Mouse (Mus musculus) urinary bladder, postnatal 10 days (tissue): ENCODE measurements around the gene Dapk1.

Experiments used
- DNase-seq: peaks from one replicate; pipeline ENCODE4 v3.0.0; 2022; ENCODE audit warnings: low spot score

Dapk1 gene

GRCm38 (mm10) chr13:60616036-60616435, 14.3 kb downstream of the Dapk1 start:
- DNase-seq: no peak

DNA sequence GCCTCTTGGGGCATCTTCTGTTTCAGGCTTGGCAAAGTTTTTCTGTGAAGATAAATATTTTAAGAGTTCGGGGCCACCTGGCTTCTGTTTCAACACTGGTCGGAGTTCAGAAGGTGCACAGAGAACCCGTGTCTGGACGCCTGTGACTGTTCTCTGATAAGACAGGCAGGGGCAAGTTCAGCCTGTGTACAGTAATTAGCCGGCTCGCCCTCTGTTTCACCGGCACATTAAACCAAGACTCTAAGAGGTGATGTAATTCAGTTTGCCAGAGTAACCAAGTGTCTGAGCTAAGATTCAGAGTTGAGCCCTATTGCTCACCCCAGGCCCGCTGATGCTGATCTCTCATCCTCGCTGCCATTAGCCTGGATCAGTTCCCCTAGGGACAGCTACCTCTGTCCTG, 16.5 kb downstream of the Dapk1 start:
- no peak for DNase-seq

DNA sequence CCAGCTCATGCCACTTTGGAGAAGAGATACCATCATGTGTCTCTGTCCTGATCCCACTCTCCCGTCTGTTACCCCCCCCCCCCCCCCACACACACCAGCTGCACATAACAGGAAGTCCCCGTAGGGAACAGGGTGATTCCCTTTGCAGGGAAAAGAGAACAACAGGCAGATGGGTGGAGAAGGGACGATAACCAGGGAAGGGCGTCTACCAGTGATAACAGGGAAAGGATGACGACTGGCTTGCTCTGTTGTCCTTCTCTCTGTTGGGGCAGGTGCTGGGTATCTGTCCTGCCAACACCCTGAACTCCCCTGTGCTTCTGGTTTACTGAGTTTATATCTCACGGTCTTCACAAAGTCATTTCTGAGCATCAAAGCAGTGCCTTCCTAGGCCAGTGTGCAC, 18.0 kb downstream of the Dapk1 start:
- no peak for DNase-seq

DNA sequence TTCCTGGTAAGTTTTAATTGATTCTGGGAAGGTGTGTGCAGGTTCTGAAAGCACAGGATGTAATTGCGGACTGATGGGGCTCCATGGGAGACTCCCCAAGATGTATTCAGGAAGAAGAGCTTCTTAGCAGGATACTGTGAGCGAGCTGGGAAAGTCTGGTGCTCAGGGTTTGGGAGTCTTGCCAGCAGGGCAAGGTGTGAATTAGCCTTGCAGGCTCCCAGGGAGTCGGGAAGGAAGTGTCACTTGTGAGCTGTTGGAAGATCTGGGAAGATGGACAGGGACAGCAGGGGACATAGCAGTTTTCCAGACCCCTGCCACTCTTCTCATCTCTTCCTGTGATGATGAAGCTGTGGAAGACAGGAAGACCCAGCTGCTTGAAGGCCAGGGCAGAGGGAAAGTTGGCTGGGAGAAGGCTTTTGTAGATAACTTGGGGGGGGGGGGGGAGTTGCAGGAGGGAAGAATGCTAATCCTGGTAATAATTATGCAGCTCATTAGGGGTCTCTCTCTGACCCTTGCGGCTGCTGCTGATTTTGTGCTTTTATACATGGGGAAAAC, 19.7 kb downstream of the Dapk1 start:
- no peak for DNase-seq

DNA sequence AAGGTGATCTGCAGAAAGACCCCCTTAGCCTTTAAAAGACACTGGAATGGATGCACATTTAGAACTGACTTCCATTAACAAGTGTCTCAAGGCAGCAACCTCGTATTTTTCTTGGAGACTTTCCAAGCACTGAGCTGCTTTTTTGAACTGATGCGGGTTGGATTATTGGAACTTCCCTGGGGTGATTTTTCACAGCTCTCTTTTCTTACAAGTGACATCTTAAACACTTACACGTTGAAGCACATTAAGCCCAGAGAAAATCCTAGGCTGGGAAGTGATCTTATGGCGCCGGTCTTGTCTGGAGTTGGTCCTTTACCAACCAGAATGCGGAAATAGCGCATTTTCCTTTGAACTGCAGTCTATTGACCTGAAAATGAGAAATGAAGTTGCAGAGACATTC, 23.8 kb downstream of the Dapk1 start:
- DNase-seq: no peak

- DNase-seq: no peak
These were observed 26.3 kb downstream of the Dapk1 start for GRCm38 (mm10) chr13:60627843-60628656.

GRCm38 (mm10) chr13:60628657-60628950, 26.9 kb downstream of the Dapk1 start:
- no peak for DNase-seq

DNA sequence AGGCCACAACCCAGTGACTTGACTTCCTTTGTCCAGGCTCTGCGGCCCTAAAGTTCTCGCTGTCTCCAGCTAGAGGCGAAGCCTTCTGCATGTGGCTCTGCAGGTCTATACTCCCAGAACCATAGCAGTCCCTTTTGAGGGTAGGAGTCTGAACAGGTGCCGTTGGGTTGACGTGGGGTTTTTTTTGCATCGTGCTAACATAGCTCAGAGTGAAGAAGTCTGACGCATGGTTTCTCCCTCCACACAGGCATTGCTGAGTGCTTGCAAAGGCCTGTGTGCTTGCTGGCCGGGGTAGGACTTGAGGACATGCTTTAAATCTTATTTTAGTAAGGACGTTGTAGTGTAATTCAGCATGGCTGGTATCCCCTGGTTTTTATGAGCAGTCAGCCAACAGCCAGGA, 27.7 kb downstream of the Dapk1 start:
- DNase-seq: no peak

GRCm38 (mm10) chr13:60633945-60634344, 32.2 kb downstream of the Dapk1 start:
- no peak for DNase-seq

- DNase-seq: no peak
These were observed 33.9 kb downstream of the Dapk1 start for GRCm38 (mm10) chr13:60635636-60636035.

DNA sequence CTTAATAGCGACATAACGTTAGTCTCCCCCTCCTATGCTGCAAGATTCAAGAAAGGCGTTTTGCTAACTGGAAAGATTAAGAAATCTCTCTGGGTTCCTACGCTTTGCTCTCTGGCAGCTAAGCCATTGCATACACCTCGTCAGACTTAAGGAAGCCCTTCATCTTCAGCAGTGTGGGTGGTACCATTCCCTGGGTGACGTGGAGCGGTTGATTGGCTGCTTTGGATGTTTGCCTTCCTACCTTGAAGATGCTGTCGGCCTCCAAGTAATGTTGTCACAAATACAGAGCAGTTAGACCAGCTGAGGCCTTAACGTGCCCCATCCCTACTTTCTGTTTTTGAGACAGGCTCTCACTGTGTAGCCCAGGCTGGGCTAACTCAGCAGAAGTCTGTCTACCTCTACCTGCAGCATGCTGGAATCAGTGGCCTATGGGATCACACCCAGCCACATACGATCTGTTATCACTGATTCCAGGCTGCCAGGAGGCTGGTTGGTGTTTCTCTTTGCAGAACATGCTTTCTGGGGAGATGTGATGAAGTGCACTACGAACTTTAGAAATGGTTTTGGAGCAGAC, 37.8 kb downstream of the Dapk1 start:
- no peak for DNase-seq

- DNase-seq: no peak
These were observed 38.7 kb downstream of the Dapk1 start for GRCm38 (mm10) chr13:60640420-60640819.

- no peak for DNase-seq
These were observed 42.7 kb downstream of the Dapk1 start for GRCm38 (mm10) chr13:60644457-60644889.

DNA sequence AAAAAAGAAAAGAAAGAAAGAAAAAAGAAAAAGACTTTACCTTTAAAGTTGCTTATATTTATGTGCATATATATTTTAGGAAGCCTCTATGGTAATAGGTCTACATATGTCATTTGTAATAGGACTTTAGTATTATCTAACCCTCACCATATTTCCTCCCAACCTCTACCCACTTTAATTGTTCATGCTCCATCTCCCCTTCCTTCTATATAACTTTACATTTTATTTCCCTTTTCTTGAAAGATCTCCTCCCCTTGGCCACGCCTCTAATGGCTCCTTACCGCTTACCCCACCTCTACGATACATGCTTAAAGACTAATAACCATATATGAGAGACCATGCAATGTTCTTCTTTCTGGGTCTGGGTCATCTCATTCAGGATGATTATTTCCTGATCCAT, 45.0 kb downstream of the Dapk1 start:
- no peak for DNase-seq

- DNase-seq: no peak
These were observed 46.6 kb downstream of the Dapk1 start for GRCm38 (mm10) chr13:60648350-60648749.

DNA sequence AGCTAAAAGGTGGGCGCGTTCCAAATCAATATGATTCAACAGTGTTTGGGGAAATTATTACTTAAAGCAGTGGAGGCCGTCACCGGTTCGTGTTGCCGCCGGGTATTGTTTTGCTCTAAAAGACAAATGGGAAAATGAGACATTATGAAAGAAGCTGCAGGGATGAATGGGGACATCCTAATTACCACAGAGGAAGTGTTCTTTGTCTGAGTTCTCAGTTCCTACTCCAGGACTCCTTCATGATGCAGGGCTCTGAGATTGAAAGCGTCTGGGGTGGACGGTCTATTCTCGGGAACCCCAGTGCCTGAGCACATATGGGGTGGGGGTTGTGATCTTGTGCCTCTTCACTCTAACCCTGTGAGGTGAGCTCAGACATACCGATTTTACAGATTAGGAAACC, 48.3 kb downstream of the Dapk1 start:
- no peak for DNase-seq

GRCm38 (mm10) chr13:60654017-60654565, 52.3 kb downstream of the Dapk1 start:
- no peak for DNase-seq

GRCm38 (mm10) chr13:60655246-60655645, 53.5 kb downstream of the Dapk1 start:
- no peak for DNase-seq

GRCm38 (mm10) chr13:60659600-60659999, 57.9 kb downstream of the Dapk1 start:
- DNase-seq: no peak

DNA sequence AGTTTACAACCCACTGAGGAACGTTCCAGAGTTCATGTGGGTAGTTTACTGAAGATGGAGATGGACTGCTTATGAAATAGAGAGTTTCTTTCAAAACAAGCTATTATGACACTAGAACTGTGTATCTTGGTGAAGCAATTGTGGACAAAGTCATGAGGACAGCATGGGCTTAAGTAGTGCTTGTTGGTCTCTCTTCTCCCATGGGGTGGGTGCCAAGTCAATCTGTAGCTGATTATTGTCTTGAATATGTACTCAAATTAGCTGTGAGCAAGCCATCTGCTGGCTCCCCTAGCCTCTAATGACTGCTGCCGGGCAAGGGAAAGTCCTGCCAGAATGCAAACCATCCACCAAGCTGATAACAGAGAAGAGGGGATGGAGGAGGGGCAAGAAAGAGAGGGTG, 58.3 kb downstream of the Dapk1 start:
- DNase-seq: no peak

DNA sequence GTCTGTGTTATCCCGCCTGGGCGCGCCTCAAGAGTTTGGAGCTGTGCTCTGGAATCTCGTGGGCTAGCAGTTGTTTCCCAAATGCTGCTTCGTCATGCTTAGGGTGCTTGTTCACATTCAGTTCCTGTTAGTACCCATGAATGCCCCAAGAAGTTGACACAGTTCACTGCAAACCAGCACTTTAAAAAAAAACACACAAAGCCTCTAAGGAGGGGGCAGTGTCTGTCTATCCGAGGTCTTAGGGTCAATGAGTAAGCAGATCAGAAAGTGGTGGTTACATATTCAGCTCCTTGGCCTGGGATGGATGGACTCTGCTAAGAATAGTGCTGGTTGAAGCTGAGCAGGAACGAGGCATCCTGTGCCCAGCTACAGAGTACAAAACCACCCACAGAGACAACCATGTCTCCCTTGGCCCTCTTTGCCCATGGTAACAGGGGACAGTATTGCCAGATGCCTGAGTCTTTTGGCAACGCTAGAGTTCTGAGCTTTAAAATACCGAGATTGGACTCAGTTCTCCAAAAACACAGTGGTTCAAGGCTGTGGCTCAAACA, 59.0 kb downstream of the Dapk1 start:
- DNase-seq: no peak

DNA sequence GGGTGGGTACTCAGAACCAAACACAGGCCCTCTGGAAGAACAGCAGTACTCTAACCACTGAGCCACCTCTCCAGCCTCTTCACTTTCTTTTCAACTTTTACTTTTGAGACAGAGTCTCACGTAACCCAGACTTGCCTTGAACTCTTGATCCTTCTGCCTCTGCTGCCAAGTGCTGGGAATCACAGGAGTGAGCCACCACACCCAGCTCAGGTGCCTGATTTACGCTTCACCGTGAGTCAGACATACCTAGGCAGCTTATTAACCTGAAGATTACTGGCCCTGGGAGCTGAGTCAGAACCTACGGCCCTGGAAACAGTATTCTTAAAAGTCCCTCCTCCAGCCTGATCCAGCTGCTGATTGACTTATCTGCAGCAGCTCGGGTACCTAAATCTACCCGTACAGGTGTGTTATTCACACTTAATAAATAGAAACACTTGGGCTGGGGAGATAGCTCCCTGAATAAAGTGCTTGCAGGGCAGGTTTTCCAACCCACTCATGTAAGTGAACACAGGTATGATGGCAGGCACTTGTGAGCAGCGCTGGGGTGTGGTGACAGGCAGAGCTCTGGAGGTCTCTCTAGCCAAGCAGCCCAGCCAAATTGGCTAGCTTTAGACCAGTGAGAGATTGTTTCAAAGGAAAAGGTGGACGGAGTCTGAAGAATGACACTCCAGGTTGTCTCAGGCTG, 60.9 kb downstream of the Dapk1 start:
- DNase-seq: no peak

DNA sequence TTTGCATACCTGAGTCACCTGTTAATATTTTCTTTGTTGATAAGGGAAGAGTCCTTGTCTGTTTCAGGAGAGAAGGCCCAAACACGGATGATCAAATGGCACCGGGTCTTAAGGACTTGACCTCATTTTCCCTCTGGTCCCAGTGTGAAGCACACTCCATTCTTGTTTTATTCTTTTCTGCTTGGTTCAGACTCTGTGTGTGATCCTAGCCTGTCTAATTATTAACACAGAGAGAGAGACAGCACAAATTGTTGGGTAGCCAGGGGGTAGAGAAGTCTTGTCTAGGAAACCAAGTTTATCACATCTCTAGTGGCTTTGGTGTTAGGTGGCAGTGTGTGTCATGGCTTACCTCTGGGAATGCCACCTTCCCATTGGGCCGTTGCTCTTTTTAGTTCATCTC, 62.3 kb downstream of the Dapk1 start:
- no peak for DNase-seq
